Mouse (Mus musculus): ENCODE data around the gene Neurl4. TPM values are rescaled to one million over a fixed set of nuclear protein-coding genes. Genes with fewer than 3 reads are reported as not detected.
"Not testable (repeated sequence)": the region's sequence is repeated elsewhere in the genome, so short reads cannot be mapped to it uniquely, and the experiment has no call there.

The Neurl4 gene
- polyA plus RNA-seq, 2 experiments: 15.0 to 74.6 TPM

- no peaks in the 10 kb centered on the region for H3K36me3 ChIP-seq (ENCODE audit: control insufficient read depth, insufficient read depth, low read length)
- no peak for TF ChIP-seq POLR2A (IDR thresholded peaks at IDR 0.05; ENCODE audit: borderline replicate concordance, extremely low read depth, insufficient read depth, insufficient read length)
- no peaks in the 10 kb centered on the region for H3K9me3 ChIP-seq (ENCODE audit: control insufficient read depth, low read length)
- no peak for DNase-seq (ENCODE audit: low spot score)
- peak within 1 kb of the TSS; percentile 15 for H3K4me2 ChIP-seq (replicated peaks; ENCODE audit: low read depth, low read length, severe bottlenecking)
- H3K4me3 ChIP-seq (replicated peaks; ENCODE audit: low read length): 0 out of 2 replicates have a peak within 1 kb of the TSS, but pooled peaks have one; percentile 4
- no peak for ATAC-seq (ENCODE audit: low FRiP score, low read depth)
- no peaks in the 10 kb centered on the region for H3K4me1 ChIP-seq (ENCODE audit: control insufficient read depth, insufficient read depth, low read length)
- no peak within 1 kb of the TSS for H3K27ac ChIP-seq (replicated peaks; ENCODE audit: low read depth, low read length)
- H3K9ac ChIP-seq (ENCODE audit: low read depth, low read length, severe bottlenecking): 0 out of 2 replicates have a peak within 1 kb of the TSS, but pooled peaks have one; percentile 25
- H3K27me3 ChIP-seq (ENCODE audit: control insufficient read depth, insufficient read depth, low read length): 0 out of 2 replicates have a peak, but pooled peaks cover 15% of the 10 kb centered on the region
- 22% methylated on average over 28 of the region's 30 CpGs for WGBS
Measured at GRCm38 (mm10) chr11:69858113-69858998, 42.5 kb upstream of the Neurl4 start, which contains the start of gene Tnk1. Gene Tnk1, minus strand, starts transcription at chr11:69858730.

- H3K9me3 ChIP-seq (ENCODE audit: control insufficient read depth, low read length); ATAC-seq (ENCODE audit: low FRiP score, low read depth); H3K27ac ChIP-seq (replicated peaks; ENCODE audit: low read depth, low read length); H3K36me3 ChIP-seq (ENCODE audit: control insufficient read depth, insufficient read depth, low read length); DNase-seq (ENCODE audit: low spot score); H3K4me1 ChIP-seq (ENCODE audit: control insufficient read depth, insufficient read depth, low read length); H3K4me3 ChIP-seq (replicated peaks; ENCODE audit: low read length); H3K4me2 ChIP-seq (replicated peaks; ENCODE audit: low read depth, low read length, severe bottlenecking); H3K9ac ChIP-seq (ENCODE audit: low read depth, low read length, severe bottlenecking); H3K27me3 ChIP-seq (ENCODE audit: control insufficient read depth, insufficient read depth, low read length): not testable (repeated sequence)
- WGBS: 84% methylated on average over 3 of the region's 3 CpGs
Measured at GRCm38 (mm10) chr11:69863729-69864128, 37.1 kb upstream of the Neurl4 start.

- Histone ChIP-seq H3K4me2 (replicated peaks; ENCODE audit: low read depth, low read length, severe bottlenecking) (no peak overlapping the region), H3K9ac (ENCODE audit: low read depth, low read length, severe bottlenecking) (no peak overlapping the region), H3K36me3 (ENCODE audit: control insufficient read depth, insufficient read depth, low read length) (no peaks in the 10 kb centered on the region), H3K4me3 (replicated peaks; ENCODE audit: low read length) (no peak overlapping the region), H3K27me3 (ENCODE audit: control insufficient read depth, insufficient read depth, low read length) (0 out of 2 replicates have a peak, but pooled peaks cover under 1% of the 10 kb centered on the region), H3K9me3 (ENCODE audit: control insufficient read depth, low read length) (no peaks in the 10 kb centered on the region), H3K4me1 (ENCODE audit: control insufficient read depth, insufficient read depth, low read length) (no peaks in the 10 kb centered on the region), H3K27ac (replicated peaks; ENCODE audit: low read depth, low read length) (no peak overlapping the region)
- ATAC-seq (ENCODE audit: low FRiP score, low read depth) (no peak), DNase-seq (ENCODE audit: low spot score) (no peak)
- 47% methylated on average over 8 of the region's 8 CpGs for WGBS
- no peak for TF ChIP-seq POLR2A (IDR thresholded peaks at IDR 0.05; ENCODE audit: borderline replicate concordance, extremely low read depth, insufficient read depth, insufficient read length)
Measured at GRCm38 (mm10) chr11:69864138-69864860, 36.6 kb upstream of the Neurl4 start.

GRCm38 (mm10) chr11:69865561-69865960 lies 35.3 kb upstream of the Neurl4 start:
- no peak for DNase-seq (ENCODE audit: low spot score)
- 84% methylated on average over 9 of the region's 9 CpGs for WGBS
- Histone ChIP-seq H3K27ac (replicated peaks; ENCODE audit: low read depth, low read length) (no peak overlapping the region), H3K9me3 (ENCODE audit: control insufficient read depth, low read length) (no peaks in the 10 kb centered on the region), H3K36me3 (ENCODE audit: control insufficient read depth, insufficient read depth, low read length) (no peaks in the 10 kb centered on the region), H3K4me1 (ENCODE audit: control insufficient read depth, insufficient read depth, low read length) (no peaks in the 10 kb centered on the region), H3K27me3 (ENCODE audit: control insufficient read depth, insufficient read depth, low read length) (no peaks in the 10 kb centered on the region), H3K4me3 (replicated peaks; ENCODE audit: low read length) (no peak overlapping the region), H3K4me2 (replicated peaks; ENCODE audit: low read depth, low read length, severe bottlenecking) (no peak overlapping the region), H3K9ac (ENCODE audit: low read depth, low read length, severe bottlenecking) (no peak overlapping the region)
- no peak for TF ChIP-seq POLR2A (IDR thresholded peaks at IDR 0.05; ENCODE audit: borderline replicate concordance, extremely low read depth, insufficient read depth, insufficient read length)
- no peak for ATAC-seq (ENCODE audit: low FRiP score, low read depth)

GRCm38 (mm10) chr11:69867335-69867734 lies 33.5 kb upstream of the Neurl4 start:
- Histone ChIP-seq H3K36me3 (ENCODE audit: control insufficient read depth, insufficient read depth, low read length) (no peaks in the 10 kb centered on the region), H3K27me3 (ENCODE audit: control insufficient read depth, insufficient read depth, low read length) (no peaks in the 10 kb centered on the region), H3K27ac (replicated peaks; ENCODE audit: low read depth, low read length) (no peak overlapping the region), H3K4me3 (replicated peaks; ENCODE audit: low read length) (no peak overlapping the region), H3K9me3 (ENCODE audit: control insufficient read depth, low read length) (no peaks in the 10 kb centered on the region), H3K9ac (ENCODE audit: low read depth, low read length, severe bottlenecking) (no peak overlapping the region), H3K4me1 (ENCODE audit: control insufficient read depth, insufficient read depth, low read length) (no peaks in the 10 kb centered on the region), H3K4me2 (replicated peaks; ENCODE audit: low read depth, low read length, severe bottlenecking) (no peak overlapping the region)
- no peak for DNase-seq (ENCODE audit: low spot score)
- ATAC-seq (ENCODE audit: low FRiP score, low read depth): no peak
- WGBS: 70% methylated on average over 9 of the region's 9 CpGs
- no peak for TF ChIP-seq POLR2A (IDR thresholded peaks at IDR 0.05; ENCODE audit: borderline replicate concordance, extremely low read depth, insufficient read depth, insufficient read length)
